9 mouse cellular contexts compared by ENCODE assay signal in genomic region chr11:97884601-97885185, GRCm38 (mm10). TPM values are rescaled to one million over a fixed set of nuclear protein-coding genes. Genes with fewer than 3 reads are reported as not detected.
DNase-seq lines count a peak whose midpoint lies in the region; ATAC-seq and TF ChIP-seq lines count a peak whose summit lies in the region.
"Had no signal": no experiment of that assay in that cellular context is flagged by ENCODE, and none has a peak within 500 bp of the region (broad histone marks: within the 10 kb centered on the region; RNA-seq: fewer than 3 reads in every experiment).

No protein-coding gene starts in this region.

- TF ChIP-seq RAD21 in MEL (IDR thresholded peaks at IDR 0.05; ENCODE audit: low read depth, low read length) = no peak

- H3K4me3 ChIP-seq in heart, embryonic 15.5 days = peak overlapping the region; percentile 60
- H3K4me3 ChIP-seq in MEL (ENCODE audit: control insufficient read depth in 1 of 2, insufficient read depth in 1 of 2, low read depth in 2 of 2, low read length in 2 of 2) = peak overlapping the region; percentile 75 to 79
- peak overlapping the region; percentile 50 for H3K4me3 ChIP-seq in heart, postnatal 0 days (ENCODE audit: low read depth, low read length)
- H3K4me3 ChIP-seq in midbrain, embryonic 10.5 days = peak overlapping the region; percentile 68

- H3K36me3 ChIP-seq in heart, embryonic 15.5 days = no peaks in the 10 kb centered on the region
- H3K36me3 ChIP-seq in MEL (ENCODE audit: control insufficient read depth in 1 of 2, insufficient read depth in 2 of 2, low read length in 2 of 2) = peaks cover 0 to 8% of the 10 kb centered on the region in 2 experiments; a peak in 2 of 4 replicates
- H3K36me3 ChIP-seq in heart, postnatal 0 days (replicated peaks; ENCODE audit: control insufficient read depth, insufficient read depth, low read length) = no peaks in the 10 kb centered on the region
- no peaks in the 10 kb centered on the region for H3K36me3 ChIP-seq in midbrain, embryonic 10.5 days

- H3K9ac ChIP-seq in heart, embryonic 15.5 days = peak overlapping the region; percentile 42
- H3K9ac ChIP-seq in MEL (ENCODE audit: control insufficient read depth, low read depth, low read length, poor library complexity, severe bottlenecking) = peak overlapping the region; percentile 58
- no peak overlapping the region; the same call in 1 of the 2 replicates for H3K9ac ChIP-seq in heart, postnatal 0 days (replicated peaks; ENCODE audit: low read depth, low read length)

- H3K4me1 ChIP-seq in heart, embryonic 15.5 days (replicated peaks) = no peaks in the 10 kb centered on the region
- H3K4me1 ChIP-seq in MEL (ENCODE audit: control insufficient read depth in 1 of 2, insufficient read depth in 2 of 2, low read length in 2 of 2) = peaks cover 0 to 11% of the 10 kb centered on the region in 2 experiments; a peak in 2 of 4 replicates
- no peaks in the 10 kb centered on the region for H3K4me1 ChIP-seq in heart, postnatal 0 days (ENCODE audit: control insufficient read depth, insufficient read depth)
- H3K4me1 ChIP-seq in midbrain, embryonic 10.5 days = 0 out of 2 replicates have a peak, but pooled peaks cover 4% of the 10 kb centered on the region

- H3K79me2 ChIP-seq in MEL (ENCODE audit: control insufficient read depth, insufficient read depth, low read length, poor library complexity) = peaks cover 1% of the 10 kb centered on the region; the same call in 1 of the 2 replicates

- WGBS in heart, embryonic 15.5 days = 27% methylated on average over 7 of the region's 7 CpGs
- WGBS in heart, postnatal 0 days = 25% methylated on average over 7 of the region's 7 CpGs
- WGBS in midbrain, embryonic 10.5 days = 29% methylated on average over 7 of the region's 7 CpGs

- ATAC-seq in heart, embryonic 15.5 days (replicated peaks; ENCODE audit: insufficient number of reproducible peaks, insufficient read depth, low FRiP score, low read depth) = no peak
- no peak for ATAC-seq in heart, postnatal 0 days (ENCODE audit: insufficient read depth, low read depth)

- TF ChIP-seq POLR2A in MEL (IDR thresholded peaks at IDR 0.05; ENCODE audit: control insufficient read depth in 1 of 2, insufficient read depth in 1 of 2, low read depth in 1 of 2, low read length in 2 of 2, poor library complexity in 1 of 2) = peak in 1 of 2 experiments; percentile 18; a peak in 2 of 4 replicates

- H3K27ac ChIP-seq in heart, embryonic 15.5 days = peak overlapping the region; percentile 80
- H3K27ac ChIP-seq in MEL (ENCODE audit: control insufficient read depth, low read depth, low read length) = peak overlapping the region; percentile 56
- peak overlapping the region; percentile 82 for H3K27ac ChIP-seq in heart, postnatal 0 days (ENCODE audit: low read depth)
- H3K27ac ChIP-seq in midbrain, embryonic 10.5 days (replicated peaks) = peak overlapping the region; percentile 89

- no peaks in the 10 kb centered on the region for H3K27me3 ChIP-seq in heart, embryonic 15.5 days
- H3K27me3 ChIP-seq in MEL (ENCODE audit: control insufficient read depth in 1 of 2, insufficient read depth in 2 of 2, low read length in 2 of 2) = no peaks in the 10 kb centered on the region
- H3K27me3 ChIP-seq in heart, postnatal 0 days (ENCODE audit: control insufficient read depth, insufficient read depth, low read length) = no peaks in the 10 kb centered on the region
- H3K27me3 ChIP-seq in midbrain, embryonic 10.5 days (ENCODE audit: low read depth, poor library complexity, severe bottlenecking) = no peaks in the 10 kb centered on the region

- DNase-seq in heart, adult 9 months (ENCODE audit: low spot score in 2 of 2) = no peak
- DNase-seq in MEL (ENCODE audit: low read depth, low spot score) = no peak
- no peak for DNase-seq in heart, postnatal 0 days (ENCODE audit: low spot score)
- DNase-seq in midbrain, embryonic 10.5 days (ENCODE audit: low spot score) = no peak
- DNase-seq in thymus, postnatal 25 days = no peak
- no peak for DNase-seq in left cerebral cortex, adult 11 months (ENCODE audit: low spot score)
- DNase-seq in Muller cell, postnatal 12 days (ENCODE audit: inconsistent ontology term) = no peak

- H3K4me2 ChIP-seq in heart, embryonic 15.5 days = peak overlapping the region; percentile 73
- H3K4me2 ChIP-seq in heart, postnatal 0 days (ENCODE audit: low read depth, low read length) = peak overlapping the region; percentile 65

- no peaks in the 10 kb centered on the region for H3K9me3 ChIP-seq in heart, embryonic 15.5 days (replicated peaks)
- H3K9me3 ChIP-seq in MEL (replicated peaks; ENCODE audit: insufficient read depth, low read length) = no peaks in the 10 kb centered on the region
- no peaks in the 10 kb centered on the region for H3K9me3 ChIP-seq in heart, postnatal 0 days (replicated peaks; ENCODE audit: control insufficient read depth, low read length)
- H3K9me3 ChIP-seq in midbrain, embryonic 10.5 days (replicated peaks) = no peaks in the 10 kb centered on the region; the same call in 1 of the 2 replicates

- TF ChIP-seq CTCF in MEL (IDR thresholded peaks at IDR 0.05 in 2 of 3, conservative IDR thresholded peaks at IDR 0.05 in 1 of 3; ENCODE audit: control insufficient read depth in 1 of 3, insufficient read depth in 1 of 3, low read depth in 2 of 3, low read length in 3 of 3, poor library complexity in 1 of 3, severe bottlenecking in 1 of 3) = peak in 1 of 3 experiments; percentile 9; a peak in 1 of 6 replicates
- no peak for TF ChIP-seq CTCF in heart, postnatal 0 days (IDR thresholded peaks at IDR 0.05; ENCODE audit: low read depth)

- TF ChIP-seq EP300 in MEL (IDR thresholded peaks at IDR 0.05; ENCODE audit: low read depth in 1 of 2, low read length in 2 of 2) = no peak
- no peak for TF ChIP-seq EP300 in heart, postnatal 0 days (IDR thresholded peaks at IDR 0.05; ENCODE audit: low read depth)

TF ChIP-seq in MEL, 35 proteins besides CTCF, POLR2A, EP300 and RAD21 (continues in another document):
- no peak for TF ChIP-seq E2F4 (IDR thresholded peaks at IDR 0.05; ENCODE audit: borderline replicate concordance, low read depth, low read length)
- TF ChIP-seq NELFE (IDR thresholded peaks at IDR 0.05; ENCODE audit: low read depth, low read length) = peak; percentile 96
- TF ChIP-seq SIN3A (IDR thresholded peaks at IDR 0.05; ENCODE audit: low read length) = peak; percentile 79
- 0 out of 2 replicates have a peak, but pooled peaks have one; percentile 37 for TF ChIP-seq MAZ (IDR thresholded peaks at IDR 0.05; ENCODE audit: low read depth, low read length)
- TF ChIP-seq ETS1 (IDR thresholded peaks at IDR 0.05; ENCODE audit: low read depth, low read length) = no peak
- no peak for TF ChIP-seq RCOR1 (IDR thresholded peaks at IDR 0.05; ENCODE audit: low read depth, low read length)
- TF ChIP-seq ZNF384 (IDR thresholded peaks at IDR 0.05; ENCODE audit: low read depth, low read length) = 0 out of 2 replicates have a peak, but pooled peaks have one; percentile 4
- peak; percentile 93 for TF ChIP-seq TBP (IDR thresholded peaks at IDR 0.05; ENCODE audit: low read depth, low read length)
- peak; percentile 79 for TF ChIP-seq MYC (IDR thresholded peaks at IDR 0.05; ENCODE audit: low read depth, low read length)
- peak; percentile 60; the same call in 1 of the 2 replicates for TF ChIP-seq TCF12 (IDR thresholded peaks at IDR 0.05; ENCODE audit: low read depth, low read length)
- TF ChIP-seq POLR2AphosphoS5 (IDR thresholded peaks at IDR 0.05; ENCODE audit: borderline replicate concordance, low read depth, low read length) = no peak
- no peak for TF ChIP-seq CHD2 (IDR thresholded peaks at IDR 0.05; ENCODE audit: low read length)
- no peak for TF ChIP-seq MAX (IDR thresholded peaks at IDR 0.05; ENCODE audit: low read length)
- TF ChIP-seq MYB (IDR thresholded peaks at IDR 0.05; ENCODE audit: low read depth, low read length) = no peak
- TF ChIP-seq ZKSCAN1 (IDR thresholded peaks at IDR 0.05; ENCODE audit: low read depth, low read length) = no peak
- no peak; the same call in 1 of the 2 replicates for TF ChIP-seq BHLHE40 (IDR thresholded peaks at IDR 0.05; ENCODE audit: borderline replicate concordance, low read depth, low read length)
- TF ChIP-seq POLR2AphosphoS2 (IDR thresholded peaks at IDR 0.05; ENCODE audit: low read length) = 0 out of 2 replicates have a peak, but pooled peaks have one; percentile 89
- no peak for TF ChIP-seq MAFK (IDR thresholded peaks at IDR 0.05; ENCODE audit: borderline replicate concordance, low read depth, low read length)
- TF ChIP-seq USF1 (IDR thresholded peaks at IDR 0.05; ENCODE audit: low read depth, low read length) = no peak
- no peak for TF ChIP-seq GATA1 (IDR thresholded peaks at IDR 0.05; ENCODE audit: low read depth, low read length)
- no peak for TF ChIP-seq NRF1 (IDR thresholded peaks at IDR 0.05; ENCODE audit: insufficient read depth, low read depth, low read length, poor library complexity, severe bottlenecking)
- TF ChIP-seq UBTF (IDR thresholded peaks at IDR 0.05; ENCODE audit: borderline replicate concordance, insufficient read depth, low read depth, low read length) = no peak
- TF ChIP-seq HCFC1 (IDR thresholded peaks at IDR 0.05; ENCODE audit: low read depth, low read length) = no peak
- no peak for TF ChIP-seq GABPA (IDR thresholded peaks at IDR 0.05; ENCODE audit: low read depth, low read length)
- no peak for TF ChIP-seq ELF1 (IDR thresholded peaks at IDR 0.05; ENCODE audit: low read depth, low read length)
- TF ChIP-seq KAT2A (conservative IDR thresholded peaks at IDR 0.05; ENCODE audit: low read depth, low read length) = no peak
- no peak for TF ChIP-seq JUND (IDR thresholded peaks at IDR 0.05; ENCODE audit: low read depth, low read length)

RNA-seq across cellular contexts. Expression of gene Fbxo47, which starts 0.7 kb away (rescaled TPM):
- polyA plus RNA-seq in heart, embryonic 15.5 days (2015; fragmentation: Nextera tagmentation; extraction: Ambion mirVana) = 0.72 and 0.82 TPM in 2 replicates
- 0.73 and 1.4 TPM in 2 replicates for total RNA-seq in MEL (2012; rRNA removed)
- polyA plus RNA-seq in MEL (2012; ENCODE audit: insufficient read depth in 1 of 2, insufficient read length in 2 of 2, low read depth in 1 of 2, low replicate concordance in 2 of 2, missing spikeins in 1 of 2) = 1 to 10 TPM in 1 of 2 experiments, not detected in 1; 1.2 TPM
- total RNA-seq in heart, postnatal 0 days (2014; rRNA removed; ENCODE audit: low replicate concordance) = 7.1 and 9.9 TPM in 2 replicates
- polyA plus RNA-seq in heart, postnatal 0 days (2015; fragmentation: Nextera tagmentation; extraction: Ambion mirVana) = 0.63 and 0.70 TPM in 2 replicates
- 0.38 and 0.40 TPM in 2 replicates for polyA plus RNA-seq in midbrain, embryonic 10.5 days (2016; fragmentation: Nextera tagmentation; extraction: Ambion mirVana)

RNA-seq across cellular contexts. Expression of gene B230217C12Rik, which starts 44.1 kb away (rescaled TPM):
- 2.9 and 3.4 TPM in 2 replicates for polyA plus RNA-seq in heart, embryonic 15.5 days (2015; fragmentation: Nextera tagmentation; extraction: Ambion mirVana)
- 0.29 TPM in 1 of 2 replicates, not detected in the other for total RNA-seq in MEL (2012; rRNA removed)
- polyA plus RNA-seq in MEL (2012; ENCODE audit: insufficient read depth in 1 of 2, insufficient read length in 2 of 2, low read depth in 1 of 2, low replicate concordance in 2 of 2, missing spikeins in 1 of 2) = under 1 TPM in 1 of 2 experiments, not detected in 1; 0.81 TPM
- 0.23 and 1.4 TPM in 2 replicates for total RNA-seq in heart, postnatal 0 days (2014; rRNA removed; ENCODE audit: low replicate concordance)
- 0.97 and 1.6 TPM in 2 replicates for polyA plus RNA-seq in heart, postnatal 0 days (2015; fragmentation: Nextera tagmentation; extraction: Ambion mirVana)
- polyA plus RNA-seq in midbrain, embryonic 10.5 days (2016; fragmentation: Nextera tagmentation; extraction: Ambion mirVana) = 12.6 and 14.3 TPM in 2 replicates
- total RNA-seq: granulocyte monocyte progenitor cell, adult 5-6 weeks had no signal
